Mouse (Mus musculus): ENCODE results near the gene Mex3d. TPM values are rescaled to one million over a fixed set of nuclear protein-coding genes. Genes with fewer than 3 reads are reported as not detected.

The Mex3d gene
- polyA plus RNA-seq, 1 experiment from 2014 or later, result 6.4 TPM

DNA sequence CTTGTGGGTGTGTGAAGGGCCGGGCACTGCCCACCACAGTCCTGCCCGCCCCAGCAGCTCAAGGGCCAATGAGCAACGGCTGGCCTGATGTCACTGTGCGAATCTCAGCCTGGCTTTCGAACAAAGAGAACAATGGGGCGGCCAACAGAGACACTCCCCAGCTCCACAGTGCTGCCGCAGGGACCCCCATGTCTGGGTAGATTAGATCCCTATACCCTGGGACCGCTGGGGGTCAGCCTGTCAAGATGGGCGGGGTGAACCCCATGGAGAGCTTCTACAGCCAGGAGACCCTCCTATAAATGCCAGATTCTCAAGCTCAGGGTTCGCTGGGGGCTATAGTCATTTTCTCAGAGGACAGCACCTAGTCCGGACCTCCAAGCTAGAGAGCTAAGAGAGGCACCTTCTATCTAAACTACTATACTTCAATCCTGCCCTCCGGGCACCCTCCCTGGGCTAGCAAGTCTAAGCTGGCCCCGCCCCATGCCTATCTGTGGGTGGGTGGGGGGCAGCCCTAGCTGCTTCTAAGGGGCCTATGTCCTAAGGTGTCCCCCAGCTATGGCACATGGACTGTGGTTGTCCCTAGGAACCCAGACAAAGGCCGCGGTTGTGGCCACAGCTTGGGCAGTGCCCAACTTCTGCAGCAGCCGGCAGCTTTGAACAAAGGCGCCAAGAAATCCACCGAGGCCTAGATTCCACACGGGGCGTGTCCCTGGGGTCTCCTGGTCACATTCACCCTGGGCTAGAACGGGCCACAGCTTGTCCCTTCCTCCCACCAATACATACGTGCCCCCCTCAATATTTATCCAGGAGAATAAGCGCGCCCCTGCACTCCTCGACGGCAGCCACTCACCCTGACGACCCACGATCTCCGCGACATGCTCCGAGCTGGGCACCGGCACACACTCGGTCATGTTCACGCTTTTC, 1.4 kb downstream of the Mex3d start:
- peak overlapping the region; percentile 95 for H3K9ac ChIP-seq (ENCODE audit: low read depth, low read length)
- peaks cover 20% of the 10 kb centered on the region for H3K4me1 ChIP-seq (ENCODE audit: control insufficient read depth, insufficient read depth, low read length)
- DNase-seq (ENCODE audit: low spot score), result peak; percentile 88
- peak overlapping the region; percentile 92 for H3K27ac ChIP-seq (replicated peaks; ENCODE audit: low read depth, low read length)
- peak overlapping the region; percentile 91 for H3K4me2 ChIP-seq (ENCODE audit: low read depth, low read length)
- 2% methylated on average over 32 of the region's 34 CpGs for WGBS
- ATAC-seq (ENCODE audit: low read depth), result peak; percentile 67
- peaks cover 37% of the 10 kb centered on the region for H3K36me3 ChIP-seq (ENCODE audit: control insufficient read depth, insufficient read depth, low read length)
- peak overlapping the region; percentile 90 for H3K4me3 ChIP-seq (ENCODE audit: low read depth, low read length)
- no peaks in the 10 kb centered on the region for H3K27me3 ChIP-seq (replicated peaks; ENCODE audit: control insufficient read depth, insufficient read depth, low read length)
- no peaks in the 10 kb centered on the region for H3K9me3 ChIP-seq (ENCODE audit: control insufficient read depth, low read length)

DNA sequence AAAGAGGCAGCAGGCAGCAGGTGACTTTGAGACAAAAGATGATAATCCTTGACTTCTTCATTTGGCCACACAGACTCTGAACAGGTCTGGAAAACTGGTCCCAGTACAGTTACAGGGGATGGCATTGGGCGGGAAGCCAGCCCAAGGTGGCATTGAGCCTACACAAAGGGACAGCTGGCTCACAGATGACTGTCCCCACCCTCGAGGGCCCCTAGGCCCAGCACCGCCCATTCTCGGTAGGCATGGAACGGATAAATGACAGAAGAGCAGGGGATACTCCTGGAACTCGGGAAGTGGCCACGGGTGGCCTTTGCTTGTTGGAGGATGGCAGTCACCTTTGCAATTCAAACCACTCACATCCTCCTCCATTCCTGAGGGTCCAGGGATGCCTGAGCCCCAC, 2.1 kb downstream of the Mex3d start:
- H3K9ac ChIP-seq (ENCODE audit: low read depth, low read length), result peak overlapping the region; percentile 95
- no peaks in the 10 kb centered on the region for H3K27me3 ChIP-seq (replicated peaks; ENCODE audit: control insufficient read depth, insufficient read depth, low read length)
- H3K36me3 ChIP-seq (ENCODE audit: control insufficient read depth, insufficient read depth, low read length), result peaks cover 38% of the 10 kb centered on the region
- peak overlapping the region; percentile 91 for H3K4me2 ChIP-seq (ENCODE audit: low read depth, low read length)
- H3K27ac ChIP-seq (replicated peaks; ENCODE audit: low read depth, low read length), result peak overlapping the region; percentile 92
- ATAC-seq (ENCODE audit: low read depth), result no peak
- WGBS, result 11% methylated on average over 7 of the region's 7 CpGs
- H3K9me3 ChIP-seq (ENCODE audit: control insufficient read depth, low read length), result no peaks in the 10 kb centered on the region
- peaks cover 20% of the 10 kb centered on the region for H3K4me1 ChIP-seq (ENCODE audit: control insufficient read depth, insufficient read depth, low read length)
- peak overlapping the region; percentile 90 for H3K4me3 ChIP-seq (ENCODE audit: low read depth, low read length)
- DNase-seq (ENCODE audit: low spot score), result peak; percentile 36

DNA sequence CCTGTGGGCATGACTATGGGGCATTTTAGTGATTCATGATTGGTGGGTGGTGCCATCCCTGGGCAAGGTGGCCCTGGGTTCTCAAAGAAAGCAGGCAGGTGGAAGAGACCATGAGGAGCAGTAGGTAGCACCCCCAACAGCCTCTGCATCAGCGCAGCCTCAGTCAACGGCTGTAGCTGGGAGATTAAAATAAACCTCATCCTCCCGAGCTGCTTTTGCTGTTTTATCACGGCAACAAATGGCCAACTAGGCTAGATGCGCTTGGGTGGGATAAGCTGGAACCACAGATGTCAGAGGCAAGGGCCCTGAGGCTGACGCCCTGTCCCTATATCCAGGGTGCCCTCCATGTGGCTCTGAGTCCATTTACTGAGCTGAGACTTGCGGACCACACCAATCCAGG, 2.8 kb downstream of the Mex3d start:
- Histone ChIP-seq H3K9ac (ENCODE audit: low read depth, low read length) (peak overlapping the region; percentile 95), H3K4me3 (ENCODE audit: low read depth, low read length) (peak overlapping the region; percentile 90), H3K36me3 (ENCODE audit: control insufficient read depth, insufficient read depth, low read length) (peaks cover 43% of the 10 kb centered on the region), H3K27ac (replicated peaks; ENCODE audit: low read depth, low read length) (no peak overlapping the region), H3K9me3 (ENCODE audit: control insufficient read depth, low read length) (no peaks in the 10 kb centered on the region), H3K27me3 (replicated peaks; ENCODE audit: control insufficient read depth, insufficient read depth, low read length) (no peaks in the 10 kb centered on the region), H3K4me2 (ENCODE audit: low read depth, low read length) (peak overlapping the region; percentile 91), H3K4me1 (ENCODE audit: control insufficient read depth, insufficient read depth, low read length) (peaks cover 20% of the 10 kb centered on the region)
- no peak for DNase-seq (ENCODE audit: low spot score)
- ATAC-seq (ENCODE audit: low read depth), result no peak
- 70% methylated on average over 7 of the region's 7 CpGs for WGBS

DNA sequence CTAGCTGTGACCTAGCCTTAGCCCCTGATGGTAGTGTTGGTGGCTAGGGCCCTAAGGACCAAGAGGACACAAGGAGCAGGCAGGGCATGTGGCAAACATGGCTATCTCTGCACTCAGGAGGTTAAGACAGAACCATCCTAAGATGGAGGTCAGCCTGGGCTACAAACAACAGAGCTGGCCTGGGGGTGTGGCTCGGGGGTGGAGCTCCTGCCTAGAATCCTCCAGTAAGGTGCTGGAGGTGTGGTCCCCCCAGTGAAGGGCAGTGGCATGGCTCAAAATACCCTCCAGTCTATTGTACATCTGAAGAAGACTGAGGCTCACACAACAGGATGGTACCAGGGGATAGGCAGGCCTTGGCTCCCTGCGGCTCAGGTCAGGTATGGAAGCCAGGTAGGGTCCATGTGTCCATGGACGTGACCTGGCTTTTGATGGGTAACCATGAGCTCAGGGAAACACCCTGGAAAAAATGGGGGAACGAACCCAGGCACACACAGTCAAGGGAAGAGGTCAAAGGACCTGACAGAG, 3.3 kb downstream of the Mex3d start:
- peak overlapping the region; percentile 90 for H3K4me3 ChIP-seq (ENCODE audit: low read depth, low read length)
- H3K36me3 ChIP-seq (ENCODE audit: control insufficient read depth, insufficient read depth, low read length), result peaks cover 46% of the 10 kb centered on the region
- no peak for ATAC-seq (ENCODE audit: low read depth)

DNA sequence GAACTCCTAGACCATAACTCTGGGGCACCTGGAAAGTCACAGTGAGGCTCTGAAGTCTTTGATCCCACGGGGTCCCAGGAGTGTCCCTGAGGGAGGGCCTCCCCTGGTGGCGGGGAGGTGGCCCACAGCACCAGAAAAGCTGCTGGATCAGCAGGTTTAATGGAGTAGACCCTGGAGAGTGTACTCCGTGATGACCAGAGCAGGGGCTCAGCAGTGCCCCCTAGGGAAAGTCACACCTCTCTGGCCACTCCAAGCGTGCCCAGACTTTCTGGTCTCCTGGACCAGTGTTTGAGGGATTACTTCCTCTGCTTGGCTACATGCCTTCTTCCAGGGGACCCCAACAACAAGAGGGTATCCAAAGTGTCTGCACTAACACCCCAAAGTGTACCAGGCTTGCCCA, 4.0 kb downstream of the Mex3d start:
- 72% methylated on average over 4 of the region's 4 CpGs for WGBS
- Histone ChIP-seq H3K4me3 (ENCODE audit: low read depth, low read length) (no peak overlapping the region), H3K27ac (replicated peaks; ENCODE audit: low read depth, low read length) (no peak overlapping the region), H3K4me1 (ENCODE audit: control insufficient read depth, insufficient read depth, low read length) (peaks cover 18% of the 10 kb centered on the region), H3K9me3 (ENCODE audit: control insufficient read depth, low read length) (no peaks in the 10 kb centered on the region), H3K27me3 (replicated peaks; ENCODE audit: control insufficient read depth, insufficient read depth, low read length) (no peaks in the 10 kb centered on the region), H3K36me3 (ENCODE audit: control insufficient read depth, insufficient read depth, low read length) (peaks cover 46% of the 10 kb centered on the region), H3K9ac (ENCODE audit: low read depth, low read length) (0 out of 2 replicates have a peak overlapping the region, but pooled peaks have one; percentile 95), H3K4me2 (ENCODE audit: low read depth, low read length) (0 out of 2 replicates have a peak overlapping the region, but pooled peaks have one; percentile 8)
- ATAC-seq (ENCODE audit: low read depth) (no peak), DNase-seq (ENCODE audit: low spot score) (no peak)

More for the DNA sequence above, 3.3 kb downstream of the Mex3d start:
- peak overlapping the region; percentile 91 for H3K4me2 ChIP-seq (ENCODE audit: low read depth, low read length)
- H3K27ac ChIP-seq (replicated peaks; ENCODE audit: low read depth, low read length), result no peak overlapping the region
- no peaks in the 10 kb centered on the region for H3K9me3 ChIP-seq (ENCODE audit: control insufficient read depth, low read length)
- 0 out of 2 replicates have a peak overlapping the region, but pooled peaks have one; percentile 95 for H3K9ac ChIP-seq (ENCODE audit: low read depth, low read length)
- H3K27me3 ChIP-seq (replicated peaks; ENCODE audit: control insufficient read depth, insufficient read depth, low read length), result no peaks in the 10 kb centered on the region
- 91% methylated on average over 4 of the region's 4 CpGs for WGBS
- peaks cover 20% of the 10 kb centered on the region for H3K4me1 ChIP-seq (ENCODE audit: control insufficient read depth, insufficient read depth, low read length)
- no peak for DNase-seq (ENCODE audit: low spot score)

DNA sequence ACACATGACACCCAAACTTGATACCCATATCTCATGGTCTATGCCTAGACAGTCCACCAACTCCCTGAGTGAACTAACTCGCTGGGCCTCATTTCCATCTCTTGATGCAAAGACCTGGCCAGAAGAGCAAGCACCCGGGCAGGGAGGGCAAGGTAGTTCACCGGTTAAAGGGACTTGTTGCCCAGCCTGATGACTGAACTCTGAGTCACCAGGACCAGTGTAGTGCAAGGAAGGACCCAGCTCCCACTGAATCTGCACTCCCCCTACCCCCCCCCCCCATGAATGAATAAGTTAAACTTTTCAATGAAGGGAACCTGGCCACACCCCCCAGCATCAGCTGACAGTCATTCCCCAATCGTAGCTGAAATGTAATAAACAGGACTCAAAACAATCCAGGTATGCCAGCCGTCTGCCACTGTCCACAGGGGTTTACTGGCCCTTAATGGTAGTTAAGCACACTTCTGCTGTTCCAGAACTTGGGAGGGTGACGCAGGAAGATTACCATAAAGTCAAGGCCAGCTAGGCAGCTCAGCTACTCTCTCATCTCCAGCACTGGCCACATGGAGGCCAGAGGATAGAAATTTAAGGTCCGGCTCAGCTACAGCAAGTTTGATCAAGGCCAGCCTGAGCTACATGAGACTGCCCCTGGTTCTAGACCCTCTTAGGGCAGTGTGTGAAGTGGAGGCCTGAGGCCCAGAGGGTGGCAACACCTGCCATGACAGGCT, 4.7 kb downstream of the Mex3d start:
- Histone ChIP-seq H3K36me3 (ENCODE audit: control insufficient read depth, insufficient read depth, low read length) (peaks cover 46% of the 10 kb centered on the region), H3K4me3 (ENCODE audit: low read depth, low read length) (no peak overlapping the region), H3K4me1 (ENCODE audit: control insufficient read depth, insufficient read depth, low read length) (peaks cover 13% of the 10 kb centered on the region), H3K9me3 (ENCODE audit: control insufficient read depth, low read length) (no peaks in the 10 kb centered on the region), H3K9ac (ENCODE audit: low read depth, low read length) (no peak overlapping the region), H3K4me2 (ENCODE audit: low read depth, low read length) (no peak overlapping the region), H3K27me3 (replicated peaks; ENCODE audit: control insufficient read depth, insufficient read depth, low read length) (no peaks in the 10 kb centered on the region), H3K27ac (replicated peaks; ENCODE audit: low read depth, low read length) (no peak overlapping the region)
- no peak for DNase-seq (ENCODE audit: low spot score)
- 86% methylated on average over 7 of the region's 7 CpGs for WGBS
- ATAC-seq (ENCODE audit: low read depth), result no peak

GRCm38 (mm10) chr10:80377716-80378115, 9.7 kb downstream of the Mex3d start:
- 50% methylated on average over 10 of the region's 10 CpGs for WGBS
- Histone ChIP-seq H3K4me3 (ENCODE audit: low read depth, low read length) (no peak overlapping the region), H3K27me3 (replicated peaks; ENCODE audit: control insufficient read depth, insufficient read depth, low read length) (no peaks in the 10 kb centered on the region), H3K4me1 (ENCODE audit: control insufficient read depth, insufficient read depth, low read length) (no peaks in the 10 kb centered on the region), H3K9ac (ENCODE audit: low read depth, low read length) (no peak overlapping the region), H3K4me2 (ENCODE audit: low read depth, low read length) (no peak overlapping the region), H3K27ac (replicated peaks; ENCODE audit: low read depth, low read length) (no peak overlapping the region), H3K9me3 (ENCODE audit: control insufficient read depth, low read length) (no peaks in the 10 kb centered on the region), H3K36me3 (ENCODE audit: control insufficient read depth, insufficient read depth, low read length) (peaks cover 30% of the 10 kb centered on the region)
- DNase-seq (ENCODE audit: low spot score), result no peak
- no peak for ATAC-seq (ENCODE audit: low read depth)

DNA sequence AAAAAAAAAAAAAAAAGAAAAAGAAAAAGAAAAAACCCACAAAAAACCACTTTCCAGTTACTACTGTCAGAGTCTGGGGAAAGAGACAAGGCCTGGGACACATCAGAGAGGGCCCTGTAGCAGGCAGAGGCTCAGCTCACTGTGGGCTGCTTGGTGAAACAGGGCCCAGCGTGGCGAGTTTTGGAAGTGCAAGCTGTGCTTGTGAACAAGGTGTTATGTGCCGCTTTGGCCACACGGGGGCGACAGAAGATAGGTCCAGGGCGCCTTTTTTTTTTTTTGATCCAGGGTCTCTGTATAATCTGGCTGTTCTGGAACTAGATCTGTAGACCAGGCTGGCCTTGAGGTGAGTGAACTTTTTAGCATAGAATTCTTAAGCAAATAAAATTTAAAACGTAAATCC, 11.3 kb downstream of the Mex3d start:
- H3K27ac ChIP-seq (replicated peaks; ENCODE audit: low read depth, low read length), result no peak overlapping the region
- peaks cover 15% of the 10 kb centered on the region for H3K36me3 ChIP-seq (ENCODE audit: control insufficient read depth, insufficient read depth, low read length)
- H3K9ac ChIP-seq (ENCODE audit: low read depth, low read length), result no peak overlapping the region
- DNase-seq (ENCODE audit: low spot score), result peak; percentile 95
- no peak overlapping the region for H3K4me3 ChIP-seq (ENCODE audit: low read depth, low read length)
- H3K27me3 ChIP-seq (replicated peaks; ENCODE audit: control insufficient read depth, insufficient read depth, low read length), result no peaks in the 10 kb centered on the region
- H3K4me2 ChIP-seq (ENCODE audit: low read depth, low read length), result no peak overlapping the region
- H3K4me1 ChIP-seq (ENCODE audit: control insufficient read depth, insufficient read depth, low read length), result 0 out of 2 replicates have a peak, but pooled peaks cover 3% of the 10 kb centered on the region
- 3% methylated on average over 7 of the region's 7 CpGs for WGBS
- peak; percentile 61; the same call in 1 of the 2 replicates for ATAC-seq (ENCODE audit: low read depth)
- H3K9me3 ChIP-seq (ENCODE audit: control insufficient read depth, low read length), result no peaks in the 10 kb centered on the region
